Mouse (Mus musculus) cerebellum, postnatal 14 days (tissue): ENCODE data around the gene Spsb4.

Experiments used
- DNase-seq, 2 experiments: peaks; one replicate each; pipeline ENCODE4 v3.0.0; 2021; ENCODE audit warnings: mixed read lengths in 2 of 2

Spsb4 gene

GRCm38 (mm10) chr9:96978147-96978782 lies 40.4 kb downstream of the Spsb4 start:
- no peak for DNase-seq

- DNase-seq: peak in 1 of 2 experiments; percentile 62
Observed at GRCm38 (mm10) chr9:96977287-96978145, 41.1 kb downstream of the Spsb4 start.

GRCm38 (mm10) chr9:96973091-96973490 lies 45.6 kb downstream of the Spsb4 start:
- DNase-seq: peak; percentile 49 to 51

GRCm38 (mm10) chr9:96971625-96972404 lies 46.8 kb downstream of the Spsb4 start:
- peak in 1 of 2 experiments; percentile 41 for DNase-seq

- DNase-seq: no peak
Observed at GRCm38 (mm10) chr9:96967516-96967915, 51.1 kb downstream of the Spsb4 start.

GRCm38 (mm10) chr9:96966465-96966864 lies 52.2 kb downstream of the Spsb4 start:
- no peak for DNase-seq

GRCm38 (mm10) chr9:96963443-96964215 lies 55.0 kb downstream of the Spsb4 start:
- DNase-seq: peak; percentile 61 to 74

GRCm38 (mm10) chr9:96962714-96963113 lies 55.9 kb downstream of the Spsb4 start:
- DNase-seq: no peak

- DNase-seq: peak; percentile 36 to 60
Observed at GRCm38 (mm10) chr9:96961986-96962701, 56.5 kb downstream of the Spsb4 start.

- peak; percentile 65 to 73 for DNase-seq
Observed at GRCm38 (mm10) chr9:96961006-96961405, 57.6 kb downstream of the Spsb4 start.

- peak; percentile 36 to 51 for DNase-seq
Observed at GRCm38 (mm10) chr9:96960241-96960640, 58.4 kb downstream of the Spsb4 start.

GRCm38 (mm10) chr9:96959469-96959868 lies 59.2 kb downstream of the Spsb4 start:
- no peak for DNase-seq

GRCm38 (mm10) chr9:96958009-96958615 lies 60.5 kb downstream of the Spsb4 start:
- DNase-seq: no peak

GRCm38 (mm10) chr9:96957298-96957865 lies 61.3 kb downstream of the Spsb4 start:
- no peak for DNase-seq

- no peak for DNase-seq
Observed at GRCm38 (mm10) chr9:96956646-96957297, 61.9 kb downstream of the Spsb4 start.

GRCm38 (mm10) chr9:96954063-96954809 lies 64.4 kb downstream of the Spsb4 start:
- peak; percentile 24 to 31 for DNase-seq

- DNase-seq: no peak
Observed at GRCm38 (mm10) chr9:96953443-96953842, 65.2 kb downstream of the Spsb4 start.

- no peak for DNase-seq
Observed at GRCm38 (mm10) chr9:96952310-96952975, 66.2 kb downstream of the Spsb4 start.

GRCm38 (mm10) chr9:96949551-96949950 lies 69.1 kb downstream of the Spsb4 start:
- no peak for DNase-seq
